Mouse (Mus musculus): Measurements from ENCODE around the gene Zfp618.

DNA sequence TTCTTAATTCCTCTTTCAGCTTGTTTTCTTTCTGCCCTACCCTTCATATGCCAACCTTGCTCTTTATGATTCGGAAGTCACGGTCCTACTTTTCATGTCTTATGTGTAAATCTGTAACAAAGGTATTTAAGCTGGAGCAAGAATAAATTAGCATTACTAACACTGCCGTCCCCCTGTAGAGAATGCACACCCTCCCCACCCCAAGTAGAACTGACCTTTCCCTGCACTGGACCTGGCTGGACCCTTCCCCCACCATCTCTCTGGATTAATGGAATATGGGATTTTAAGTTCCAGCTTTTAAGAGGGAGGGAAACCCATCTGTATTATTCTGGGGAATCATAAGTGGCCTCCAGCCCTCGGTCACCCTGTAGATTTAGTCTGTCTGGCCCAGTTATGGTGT, 65.9 kb downstream of the Zfp618 start:
- TF ChIP-seq GATA1 (IDR thresholded peaks at IDR 0.05; ENCODE audit: borderline replicate concordance, low read length) (no peak), FLI1 (IDR thresholded peaks at IDR 0.05; ENCODE audit: low read length) (no peak)
